Comparison of ENCODE assay signal across 22 mouse cellular contexts in the genomic region with DNA sequence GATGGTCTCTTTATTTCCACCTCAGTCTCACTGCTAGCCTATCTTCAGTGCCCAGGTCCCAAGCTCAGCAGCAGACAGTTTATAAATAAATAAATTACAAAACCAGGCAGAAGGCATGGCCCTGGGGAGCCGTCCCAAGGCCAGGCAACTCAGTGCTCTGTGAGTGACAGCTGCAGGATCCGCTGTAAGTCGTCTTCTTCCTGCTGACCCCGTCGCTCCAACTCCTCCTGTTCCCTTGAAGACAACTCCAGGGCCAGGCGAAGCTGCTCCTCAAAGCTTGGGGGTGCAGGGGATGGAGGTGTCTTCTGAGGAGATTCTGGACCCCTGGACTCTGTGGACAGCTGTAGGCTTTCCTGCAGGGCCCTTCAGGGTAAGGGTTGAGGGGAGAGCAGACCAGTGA. TPM values are rescaled to one million over a fixed set of nuclear protein-coding genes. Genes with fewer than 3 reads are reported as not detected.
"Had no signal": no experiment of that assay in that cellular context is flagged by ENCODE, and none has a peak within 500 bp of the region (broad histone marks: within the 10 kb centered on the region; RNA-seq: fewer than 3 reads in every experiment).

No protein-coding gene starts in this region.

- H3K27me3 ChIP-seq: stomach, embryonic 15.5 days had no signal

- H3K27ac ChIP-seq: limb, embryonic 10.5 days; liver, embryonic 15.5 days; midbrain, embryonic 13.5 days; neural tube, embryonic 12.5 days; stomach, embryonic 15.5 days had no signal

- H3K4me3 ChIP-seq: liver, embryonic 15.5 days; midbrain, embryonic 13.5 days; myocyte; neural tube, embryonic 12.5 days; stomach, embryonic 15.5 days had no signal

- DNase-seq: kidney, postnatal 14 days; lung, adult 2 months; lung, postnatal 36 days; right cerebral cortex, postnatal 14 days; thymus, adult 2 months; thymus, postnatal 25 days had no signal

RNA-seq across cellular contexts. Expression of a gene that starts 56.0 kb away (rescaled TPM):
- total RNA-seq: layer of hippocampus, adult 8-10 months; layer of hippocampus, postnatal 14 days; left cerebral cortex, adult 18-20 months; left cerebral cortex, postnatal 10 days; megakaryocyte progenitor cell, adult 5-6 weeks; neutrophil, adult 5-6 weeks had no signal
- polyA plus RNA-seq: large intestine, adult 2 months; limb, embryonic 10.5 days; liver, embryonic 11.5 days; liver, embryonic 15.5 days; lung, adult 2 months; lung, postnatal 0 days; midbrain, embryonic 13.5 days; myocyte; neural tube, embryonic 12.5 days; spleen, adult 2 months; stomach, embryonic 15.5 days; thymus, adult 2 months had no signal
